Mouse (Mus musculus) neural tube, embryonic 15.5 days (tissue): ENCODE measurements at regions not wholly inside any gene's neighbourhood (a gene's known extent, or its start where the extent isn't known, plus 50 kb on each side); places are given as distances from the start of the nearest gene placed in this dataset.

Experiments
- ATAC-seq: fragments of 200-750 bp; cut with Nextera tagmentation; 2 replicates; pipeline ENCODE4 v1.8.0; 2017; ENCODE audit warnings: mild to moderate bottlenecking, moderate TSS enrichment, moderate library complexity; ENCODE audit not compliant: low FRiP score
- H3K27ac ChIP-seq: fragments of 300-500 bp; sonication (generic); replicated peaks from 2 replicates; pipeline ENCODE4 v1.5.1; 2015; ENCODE audit warnings: mild to moderate bottlenecking, inconsistent platforms
- H3K27me3 ChIP-seq: fragments of 300-500 bp; sonication (generic); replicated peaks from 2 replicates; pipeline ENCODE4 v1.6.1; 2015; ENCODE audit warnings: inconsistent platforms
- H3K36me3 ChIP-seq: fragments of 300-500 bp; sonication (generic); 2 replicates; pipeline ENCODE4 v1.6.1; 2015; ENCODE audit warnings: inconsistent platforms
- H3K4me1 ChIP-seq: fragments of 300-500 bp; sonication (generic); 2 replicates; pipeline ENCODE4 v1.6.1; 2015; ENCODE audit warnings: inconsistent platforms
- H3K4me2 ChIP-seq: fragments of 300-500 bp; sonication (generic); 2 replicates; pipeline ENCODE4 v1.6.1; 2015; ENCODE audit warnings: inconsistent platforms, mild to moderate bottlenecking, moderate library complexity
- H3K4me3 ChIP-seq: fragments of 300-500 bp; sonication (generic); replicated peaks from 2 replicates; pipeline ENCODE4 v1.5.1; 2015; ENCODE audit warnings: mild to moderate bottlenecking, inconsistent platforms
- H3K9ac ChIP-seq: fragments of 300-500 bp; sonication (generic); replicated peaks from 2 replicates; pipeline ENCODE4 v1.6.1; 2015; ENCODE audit warnings: mild to moderate bottlenecking, inconsistent platforms
- H3K9me3 ChIP-seq: fragments of 300-500 bp; sonication (generic); replicated peaks from 2 replicates; pipeline ENCODE4 v1.6.1; 2016; ENCODE audit warnings: inconsistent platforms
- WGBS: fragments of 180-500 bp; shearing (Covaris S2); methylation state at CpG from one replicate; pipeline ENCODE4 v1.1.7; 2015; ENCODE audit warnings: mixed read lengths; 5-methylcytosine and 5-hydroxymethylcytosine counted together

GRCm38 (mm10) chr6:66012675-66013074, 60.3 kb downstream of the 4930544G11Rik start:
- no peak overlapping the region for H3K27ac ChIP-seq
- no peak overlapping the region for H3K4me3 ChIP-seq
- no peaks in the 10 kb centered on the region for H3K27me3 ChIP-seq
- H3K36me3 ChIP-seq = no peaks in the 10 kb centered on the region
- no peak overlapping the region for H3K4me2 ChIP-seq
- no peaks in the 10 kb centered on the region for H3K4me1 ChIP-seq
- H3K9ac ChIP-seq = no peak overlapping the region
- H3K9me3 ChIP-seq = no peaks in the 10 kb centered on the region
- no peak for ATAC-seq
- 84% methylated on average over 3 of the region's 3 CpGs for WGBS

GRCm38 (mm10) chr6:66023531-66023930, 71.1 kb downstream of the 4930544G11Rik start:
- 30% methylated on average over 1 of the region's 1 CpGs for WGBS
- Histone ChIP-seq H3K36me3 (no peaks in the 10 kb centered on the region), H3K27me3 (no peaks in the 10 kb centered on the region), H3K9ac (no peak overlapping the region), H3K9me3 (no peaks in the 10 kb centered on the region), H3K4me3 (no peak overlapping the region), H3K4me1 (no peaks in the 10 kb centered on the region), H3K27ac (no peak overlapping the region; the same call in 1 of the 2 replicates), H3K4me2 (no peak overlapping the region)
- peak; percentile 72; the same call in 1 of the 2 replicates for ATAC-seq

- ATAC-seq = no peak
- no peaks in the 10 kb centered on the region for H3K4me1 ChIP-seq
- H3K4me2 ChIP-seq = no peak overlapping the region
- H3K9ac ChIP-seq = no peak overlapping the region
- H3K27me3 ChIP-seq = no peaks in the 10 kb centered on the region
- H3K27ac ChIP-seq = no peak overlapping the region
- H3K4me3 ChIP-seq = no peak overlapping the region
- WGBS = 46% methylated on average over 2 of the region's 2 CpGs
- no peaks in the 10 kb centered on the region for H3K9me3 ChIP-seq
- no peaks in the 10 kb centered on the region for H3K36me3 ChIP-seq
These were observed 84.4 kb downstream of the 4930544G11Rik start for GRCm38 (mm10) chr6:66036789-66037188.

GRCm38 (mm10) chr6:66051852-66052251, 99.4 kb downstream of the 4930544G11Rik start:
- H3K27ac ChIP-seq = no peak overlapping the region
- WGBS = 83% methylated on average over 4 of the region's 4 CpGs
- H3K27me3 ChIP-seq = no peaks in the 10 kb centered on the region
- no peak overlapping the region for H3K4me3 ChIP-seq
- no peak overlapping the region for H3K9ac ChIP-seq
- ATAC-seq = no peak
- H3K9me3 ChIP-seq = no peaks in the 10 kb centered on the region
- no peaks in the 10 kb centered on the region for H3K36me3 ChIP-seq
- no peaks in the 10 kb centered on the region for H3K4me1 ChIP-seq
- H3K4me2 ChIP-seq = no peak overlapping the region

- ATAC-seq = no peak
- Histone ChIP-seq H3K4me2 (no peak overlapping the region), H3K27me3 (no peaks in the 10 kb centered on the region), H3K4me1 (no peaks in the 10 kb centered on the region), H3K4me3 (no peak overlapping the region), H3K27ac (no peak overlapping the region), H3K9ac (no peak overlapping the region), H3K9me3 (no peaks in the 10 kb centered on the region), H3K36me3 (no peaks in the 10 kb centered on the region)
These were observed 100.0 kb downstream of the 4930544G11Rik start for GRCm38 (mm10) chr6:66052386-66052785.

GRCm38 (mm10) chr6:66053197-66053596, 100.8 kb downstream of the 4930544G11Rik start:
- no peak overlapping the region for H3K9ac ChIP-seq
- no peak for ATAC-seq
- no peak overlapping the region for H3K4me2 ChIP-seq
- H3K9me3 ChIP-seq = no peaks in the 10 kb centered on the region
- WGBS = 90% methylated on average over 2 of the region's 2 CpGs
- no peak overlapping the region for H3K4me3 ChIP-seq
- no peak overlapping the region for H3K27ac ChIP-seq
- H3K36me3 ChIP-seq = no peaks in the 10 kb centered on the region
- no peaks in the 10 kb centered on the region for H3K27me3 ChIP-seq
- H3K4me1 ChIP-seq = no peaks in the 10 kb centered on the region

GRCm38 (mm10) chr6:66068874-66069273, 116.5 kb downstream of the 4930544G11Rik start:
- Histone ChIP-seq H3K36me3 (no peaks in the 10 kb centered on the region), H3K4me3 (no peak overlapping the region), H3K27me3 (no peaks in the 10 kb centered on the region), H3K9ac (no peak overlapping the region), H3K4me2 (no peak overlapping the region), H3K9me3 (no peaks in the 10 kb centered on the region), H3K4me1 (no peaks in the 10 kb centered on the region), H3K27ac (no peak overlapping the region)
- no peak for ATAC-seq
- 83% methylated on average over 2 of the region's 2 CpGs for WGBS

- peaks cover 4% of the 10 kb centered on the region; the same call in 1 of the 2 replicates for H3K4me1 ChIP-seq
- no peaks in the 10 kb centered on the region for H3K9me3 ChIP-seq
- H3K4me3 ChIP-seq = no peak overlapping the region
- no peak overlapping the region for H3K4me2 ChIP-seq
- 12% methylated on average over 2 of the region's 2 CpGs for WGBS
- no peaks in the 10 kb centered on the region for H3K27me3 ChIP-seq
- H3K36me3 ChIP-seq = no peaks in the 10 kb centered on the region
- H3K27ac ChIP-seq = no peak overlapping the region
- no peak overlapping the region for H3K9ac ChIP-seq
- ATAC-seq = peak; percentile 28; the same call in 1 of the 2 replicates
These were observed 125.0 kb downstream of the 4930544G11Rik start for GRCm38 (mm10) chr6:66077445-66077844.

- no peak overlapping the region for H3K4me3 ChIP-seq
- no peak overlapping the region for H3K4me2 ChIP-seq
- no peaks in the 10 kb centered on the region for H3K27me3 ChIP-seq
- no peaks in the 10 kb centered on the region for H3K9me3 ChIP-seq
- 26% methylated on average over 1 of the region's 1 CpGs for WGBS
- H3K27ac ChIP-seq = no peak overlapping the region
- no peak for ATAC-seq
- H3K9ac ChIP-seq = no peak overlapping the region
- no peaks in the 10 kb centered on the region for H3K36me3 ChIP-seq
- peaks cover 4% of the 10 kb centered on the region; the same call in 1 of the 2 replicates for H3K4me1 ChIP-seq
These were observed 126.4 kb downstream of the 4930544G11Rik start for GRCm38 (mm10) chr6:66078769-66079168.

GRCm38 (mm10) chr6:66101555-66102071, 149.2 kb downstream of the 4930544G11Rik start:
- H3K4me2 ChIP-seq = no peak overlapping the region
- no peaks in the 10 kb centered on the region for H3K36me3 ChIP-seq
- no peaks in the 10 kb centered on the region for H3K4me1 ChIP-seq
- no peak overlapping the region for H3K4me3 ChIP-seq
- no peak overlapping the region for H3K27ac ChIP-seq
- no peaks in the 10 kb centered on the region for H3K27me3 ChIP-seq
- no peak for ATAC-seq
- H3K9me3 ChIP-seq = no peaks in the 10 kb centered on the region
- H3K9ac ChIP-seq = no peak overlapping the region
- 28% methylated on average over 3 of the region's 3 CpGs for WGBS

- Histone ChIP-seq H3K4me3 (no peak overlapping the region), H3K4me1 (no peaks in the 10 kb centered on the region), H3K9ac (no peak overlapping the region), H3K4me2 (no peak overlapping the region), H3K27me3 (no peaks in the 10 kb centered on the region), H3K9me3 (no peaks in the 10 kb centered on the region), H3K36me3 (no peaks in the 10 kb centered on the region), H3K27ac (no peak overlapping the region)
- WGBS = 91% methylated on average over 6 of the region's 6 CpGs
- ATAC-seq = no peak
These were observed 162.0 kb downstream of the 4930544G11Rik start for GRCm38 (mm10) chr6:66114366-66114765.

GRCm38 (mm10) chr6:66121479-66122183, 169.2 kb downstream of the 4930544G11Rik start:
- Histone ChIP-seq H3K27me3 (no peaks in the 10 kb centered on the region), H3K9ac (no peak overlapping the region), H3K4me3 (no peak overlapping the region), H3K4me2 (no peak overlapping the region), H3K9me3 (no peaks in the 10 kb centered on the region), H3K27ac (no peak overlapping the region), H3K4me1 (no peaks in the 10 kb centered on the region), H3K36me3 (no peaks in the 10 kb centered on the region)
- WGBS = 39% methylated on average over 5 of the region's 5 CpGs
- no peak for ATAC-seq
